Mouse (Mus musculus): ENCODE measurements around the gene Fry.

The Fry gene

GRCm38 (mm10) chr5:150229776-150230175 is 111.3 kb downstream of the Fry start:
- no peak for DNase-seq

DNA sequence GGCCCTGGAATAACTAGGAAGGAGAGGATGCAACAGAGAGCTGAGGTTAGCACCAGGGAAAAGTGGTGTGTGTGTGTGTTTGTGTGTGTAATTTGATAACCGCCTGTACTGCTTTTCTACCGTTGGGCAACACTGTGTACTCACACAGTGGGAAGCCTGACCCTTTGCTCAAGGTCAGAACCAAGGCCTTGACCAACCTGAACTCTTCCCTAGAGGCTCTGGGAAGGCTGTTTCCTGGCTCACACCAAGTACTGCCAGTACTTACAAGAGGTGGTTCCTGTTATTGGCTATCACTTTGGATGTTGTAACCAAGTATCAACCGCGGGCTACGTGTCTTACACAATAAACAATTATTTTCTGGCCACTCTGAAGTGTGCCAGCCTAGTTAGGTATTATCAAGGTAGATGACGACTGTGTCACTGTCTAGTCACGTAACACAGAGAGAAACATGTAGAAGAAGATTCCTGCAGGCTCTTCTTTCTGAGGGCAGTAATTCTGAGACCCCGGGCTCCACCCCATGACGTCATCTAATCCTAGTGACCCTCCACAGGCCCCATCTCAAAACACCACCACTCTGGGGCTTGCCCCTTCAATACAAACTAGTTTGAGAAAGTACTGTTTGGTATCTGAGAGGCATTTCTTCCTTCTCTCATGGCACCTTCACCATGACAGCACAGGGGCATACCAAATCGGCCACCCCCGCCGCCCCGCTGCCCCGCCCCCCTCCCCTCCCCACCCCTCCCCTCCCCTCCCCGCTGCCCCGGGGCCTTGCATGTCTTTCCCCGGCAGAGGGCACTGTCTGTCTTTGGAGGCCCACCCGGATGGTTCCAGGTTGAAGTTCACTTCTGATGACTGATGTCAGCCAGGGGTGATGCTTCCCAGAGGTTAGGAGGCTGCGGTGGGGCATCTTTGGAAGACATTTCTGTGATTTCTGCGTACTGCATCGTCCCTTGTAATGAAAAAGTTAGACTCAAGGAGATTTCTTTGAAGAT is 114.0 kb downstream of the Fry start:
- peak; percentile 45 for DNase-seq

- DNase-seq = peak; percentile 72
Observed at GRCm38 (mm10) chr5:150233154-150233886, 114.9 kb downstream of the Fry start.

GRCm38 (mm10) chr5:150235931-150236330 is 117.5 kb downstream of the Fry start:
- DNase-seq = no peak

GRCm38 (mm10) chr5:150236597-150236996 is 118.2 kb downstream of the Fry start:
- no peak for DNase-seq

DNA sequence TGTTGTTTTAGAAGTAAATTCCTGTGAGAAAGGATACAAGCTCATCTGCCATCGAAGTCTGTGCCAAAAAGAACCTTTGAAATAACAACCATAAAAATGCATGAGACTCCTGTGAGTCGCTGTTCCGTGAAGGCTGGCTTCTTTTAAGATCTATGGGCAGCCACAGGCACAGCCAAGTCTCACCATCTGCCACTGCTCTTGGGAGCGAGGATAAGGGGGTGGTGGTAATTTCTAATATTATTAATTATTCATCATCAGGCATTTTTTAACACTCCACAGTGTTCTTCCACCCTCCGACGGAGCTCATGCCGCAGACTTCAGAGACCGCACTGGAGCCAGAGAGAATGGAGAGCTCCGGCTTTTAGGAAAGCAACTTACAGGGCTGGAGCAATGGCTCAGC is 123.2 kb downstream of the Fry start:
- DNase-seq = no peak

- no peak for DNase-seq
Observed at GRCm38 (mm10) chr5:150246737-150247136, 128.3 kb downstream of the Fry start.

GRCm38 (mm10) chr5:150257764-150258163 is 139.3 kb downstream of the Fry start:
- DNase-seq = no peak

DNA sequence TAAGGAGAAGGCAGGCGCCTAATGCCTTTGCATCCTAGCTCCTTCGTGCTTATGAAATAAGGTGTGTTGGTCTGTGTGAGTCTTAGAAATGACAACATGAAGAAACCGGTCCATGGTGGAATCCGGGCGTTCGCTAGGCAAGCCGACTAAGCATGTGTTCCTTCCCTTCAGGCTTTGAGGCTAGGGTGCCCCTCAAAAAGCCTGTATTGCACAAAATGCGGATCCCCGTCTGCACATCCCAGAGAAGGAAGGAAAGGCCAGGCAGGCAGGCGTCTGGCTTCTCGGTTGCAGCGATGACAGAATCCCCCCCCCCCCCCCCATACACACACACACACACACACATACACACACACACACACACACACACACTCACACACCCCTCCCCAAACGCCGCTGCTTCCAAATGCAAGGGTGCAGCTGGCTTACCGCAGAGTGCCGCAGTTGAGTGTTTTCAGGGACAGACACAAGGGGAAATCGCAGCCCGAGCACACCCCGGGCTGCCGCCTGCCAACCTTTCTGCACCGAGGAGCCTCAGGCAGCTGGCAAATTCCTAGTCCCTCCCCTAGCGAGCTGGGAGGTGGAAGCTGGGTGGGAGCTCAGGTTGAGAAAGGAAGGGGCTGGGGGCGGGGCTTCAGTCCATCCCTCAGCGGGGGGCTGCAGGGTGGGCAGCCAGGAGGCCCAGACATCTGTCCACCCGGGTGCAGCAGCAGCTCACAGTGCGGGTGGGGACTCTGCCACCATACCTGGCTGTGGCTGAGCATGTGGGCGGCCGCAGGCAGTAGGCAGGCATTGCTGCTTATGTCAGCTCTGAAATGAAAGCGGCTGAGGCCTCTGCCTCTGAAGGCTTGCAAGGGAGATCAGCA is 141.0 kb downstream of the Fry start:
- peak; percentile 68 for DNase-seq

DNA sequence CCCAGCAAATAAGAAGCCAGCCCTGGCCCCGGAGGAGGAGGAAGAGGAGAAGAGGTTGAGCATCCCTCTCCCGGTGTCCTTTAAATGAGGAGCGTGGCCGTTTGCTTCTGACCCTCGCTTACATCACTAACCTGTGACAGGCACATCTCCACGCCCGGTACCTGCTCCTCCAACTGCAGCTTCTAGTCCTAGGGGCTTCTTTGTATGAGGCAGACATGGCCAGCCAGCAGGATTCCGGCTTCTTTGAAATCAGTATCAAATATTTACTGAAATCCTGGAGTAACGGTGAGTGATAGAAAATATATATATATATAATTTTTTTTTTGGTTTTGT is 141.6 kb downstream of the Fry start:
- no peak for DNase-seq

- DNase-seq = no peak
Observed at GRCm38 (mm10) chr5:150261361-150261760, 142.9 kb downstream of the Fry start.

GRCm38 (mm10) chr5:150262046-150262716 is 143.7 kb downstream of the Fry start:
- no peak for DNase-seq

DNA sequence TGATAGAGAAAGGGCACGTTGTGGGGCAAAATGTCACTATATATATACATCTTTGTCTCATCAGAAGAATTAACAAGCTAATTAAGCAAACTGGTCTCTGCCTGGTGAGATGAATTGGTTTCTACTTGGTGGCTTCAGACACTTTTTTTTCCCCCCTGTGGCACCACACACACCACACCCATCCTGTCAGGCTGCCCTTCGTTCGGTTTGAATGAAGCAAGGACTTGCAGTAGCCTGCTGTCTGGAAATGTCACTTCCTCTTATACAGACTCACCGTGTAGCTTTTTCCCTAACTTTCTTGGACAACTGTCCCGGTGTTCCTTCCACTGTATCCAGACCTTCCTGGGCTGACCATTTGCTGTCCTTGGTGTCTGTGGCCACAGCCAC is 144.3 kb downstream of the Fry start:
- DNase-seq = no peak

GRCm38 (mm10) chr5:150263162-150263561 is 144.7 kb downstream of the Fry start:
- DNase-seq = no peak

- DNase-seq = no peak
Observed at GRCm38 (mm10) chr5:150263656-150264055, 145.2 kb downstream of the Fry start.

DNA sequence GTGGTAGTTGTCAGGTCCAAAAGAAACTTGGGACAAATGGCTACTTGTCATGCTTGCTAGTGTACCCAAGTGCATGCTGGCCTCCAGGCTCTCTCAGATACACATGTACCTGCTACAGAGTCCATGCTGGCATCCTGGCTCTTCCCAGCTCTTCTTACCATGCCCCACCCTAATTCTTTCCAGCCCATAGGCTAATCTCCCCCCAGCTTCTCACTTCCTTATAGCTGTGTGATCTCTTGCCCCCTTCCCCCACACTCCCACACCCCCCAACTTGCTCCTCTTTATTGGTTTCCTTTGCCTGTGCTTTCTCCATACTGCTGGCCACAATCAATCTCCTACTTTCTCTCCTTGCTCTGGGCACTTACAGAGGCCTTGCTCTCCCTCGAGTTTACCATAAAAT is 146.6 kb downstream of the Fry start:
- DNase-seq = no peak

DNA sequence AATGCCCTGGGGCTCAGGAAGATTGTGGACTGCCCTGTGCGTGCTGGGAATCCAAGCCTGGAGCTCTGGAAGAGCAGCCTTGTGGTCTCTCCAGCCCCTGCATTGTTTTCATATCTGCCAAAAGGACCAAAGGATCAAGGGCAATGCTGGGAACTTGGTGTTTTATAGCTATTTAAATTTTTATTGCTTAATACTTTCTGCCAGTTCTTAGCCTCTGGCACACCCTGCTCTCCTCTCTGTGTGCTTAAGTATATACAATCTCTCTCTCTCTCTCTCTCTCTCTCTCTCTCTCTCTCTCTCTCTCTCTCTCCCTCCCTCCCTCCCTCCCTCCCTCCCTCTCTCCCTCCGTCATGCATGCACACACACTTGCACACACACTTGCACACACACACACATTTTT is 147.5 kb downstream of the Fry start:
- no peak for DNase-seq

- DNase-seq = peak; percentile 18
Observed at GRCm38 (mm10) chr5:150268261-150268660, 149.8 kb downstream of the Fry start.

DNA sequence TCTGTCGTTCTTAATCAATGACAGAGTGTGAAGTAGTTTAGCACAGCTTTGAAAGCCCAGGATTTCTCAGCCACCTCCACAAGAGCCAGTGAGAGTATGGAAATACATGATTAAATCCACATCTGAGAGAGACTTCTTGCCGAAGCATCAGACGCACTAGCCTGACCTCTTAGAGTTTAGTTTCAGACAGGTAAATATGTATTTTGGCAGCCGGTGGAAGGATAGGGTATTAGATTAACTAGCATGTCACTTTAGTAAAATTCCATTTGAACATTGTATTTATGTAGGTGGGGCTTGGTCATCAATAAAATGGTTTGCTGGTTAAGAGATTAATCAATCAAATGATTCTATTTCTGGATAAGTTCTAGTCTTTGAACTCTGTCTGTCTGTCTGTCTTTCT is 152.0 kb downstream of the Fry start:
- DNase-seq = no peak

DNA sequence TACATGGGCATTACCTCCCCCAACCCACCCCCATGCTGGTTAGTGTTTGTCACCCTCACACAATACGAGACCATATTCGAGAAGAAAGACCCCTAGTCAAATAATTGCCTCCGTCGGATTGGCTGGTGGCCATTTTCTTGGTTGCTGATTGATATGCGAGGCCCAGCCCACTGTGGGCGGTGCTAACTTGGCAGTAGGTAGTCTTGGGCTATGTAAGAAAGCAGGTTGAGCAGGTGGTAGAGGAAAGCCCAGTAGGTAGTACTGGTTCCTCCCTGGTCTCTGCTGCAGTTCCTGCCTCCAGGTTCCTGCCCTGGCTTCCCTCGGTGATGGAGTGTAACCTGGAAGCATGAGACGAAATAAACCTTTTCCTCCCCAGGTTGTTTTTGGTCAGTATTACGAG is 153.7 kb downstream of the Fry start:
- no peak for DNase-seq

GRCm38 (mm10) chr5:150275314-150275713 is 156.9 kb downstream of the Fry start:
- no peak for DNase-seq

GRCm38 (mm10) chr5:150276611-150277010 is 158.2 kb downstream of the Fry start:
- no peak for DNase-seq

DNA sequence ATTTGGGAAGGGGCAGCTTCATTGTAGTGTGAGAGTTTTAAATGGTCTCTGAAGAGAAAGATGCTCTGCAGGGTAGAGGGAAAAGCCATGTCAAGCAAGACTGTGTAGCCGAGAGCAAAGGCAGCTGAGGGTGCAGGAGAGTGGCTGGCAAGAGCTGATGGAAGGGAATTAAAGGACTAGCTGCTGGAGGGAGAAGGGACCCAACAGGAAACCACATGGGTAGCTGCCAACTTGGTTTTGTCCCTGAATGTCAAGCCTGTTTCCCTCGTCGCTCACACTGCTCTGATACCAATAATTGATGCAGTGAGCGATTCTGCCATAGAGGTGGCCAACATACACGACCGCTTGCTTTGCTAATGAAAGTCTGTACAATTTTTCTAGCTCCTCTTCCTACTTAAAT is 160.9 kb downstream of the Fry start:
- no peak for DNase-seq

Measured in right cerebral cortex, postnatal 14 days (tissue).